Mouse (Mus musculus) layer of hippocampus, postnatal 10 days (tissue): Measurements from ENCODE around the gene Ppm1k. TPM values are rescaled to one million over a fixed set of nuclear protein-coding genes. Genes with fewer than 3 reads are reported as not detected.
"Not testable (repeated sequence)": the region's sequence is repeated elsewhere in the genome, so short reads cannot be mapped to it uniquely, and the experiment has no call there.

Experiments used
- DNase-seq, 2 experiments: peaks; one replicate each; pipeline ENCODE4 v3.0.0; 2021; ENCODE audit warnings: low spot score in 2 of 2
- total RNA-seq, 2 experiments: library from RNA; stranded (reverse); gene quantifications; 2 replicates each; pipeline ENCODE4 v1.2.3; 2021

Gene Ppm1k
- total RNA-seq, 2 experiments from 2014 or later, result 27.4 to 29.8 TPM

GRCm38 (mm10) chr6:57533410-57533809 is 1.9 kb downstream of the Ppm1k start:
- DNase-seq, result no peak

- no peak for DNase-seq
These were observed 3.2 kb downstream of the Ppm1k start for GRCm38 (mm10) chr6:57532022-57532421.

- DNase-seq, result no peak
These were observed 3.8 kb downstream of the Ppm1k start for GRCm38 (mm10) chr6:57531441-57531840.

GRCm38 (mm10) chr6:57531011-57531410 is 4.3 kb downstream of the Ppm1k start:
- no peak for DNase-seq

- DNase-seq, result no peak
These were observed 5.9 kb downstream of the Ppm1k start for GRCm38 (mm10) chr6:57529336-57529845.

- no peak for DNase-seq
These were observed 8.3 kb downstream of the Ppm1k start for GRCm38 (mm10) chr6:57526933-57527332.

GRCm38 (mm10) chr6:57524742-57525141 is 10.5 kb downstream of the Ppm1k start:
- DNase-seq, result peak; percentile 16 to 20

- no peak for DNase-seq
These were observed 14.3 kb downstream of the Ppm1k start for GRCm38 (mm10) chr6:57520749-57521652.

GRCm38 (mm10) chr6:57514035-57514374 is 21.3 kb downstream of the Ppm1k start:
- DNase-seq, result no peak

DNA sequence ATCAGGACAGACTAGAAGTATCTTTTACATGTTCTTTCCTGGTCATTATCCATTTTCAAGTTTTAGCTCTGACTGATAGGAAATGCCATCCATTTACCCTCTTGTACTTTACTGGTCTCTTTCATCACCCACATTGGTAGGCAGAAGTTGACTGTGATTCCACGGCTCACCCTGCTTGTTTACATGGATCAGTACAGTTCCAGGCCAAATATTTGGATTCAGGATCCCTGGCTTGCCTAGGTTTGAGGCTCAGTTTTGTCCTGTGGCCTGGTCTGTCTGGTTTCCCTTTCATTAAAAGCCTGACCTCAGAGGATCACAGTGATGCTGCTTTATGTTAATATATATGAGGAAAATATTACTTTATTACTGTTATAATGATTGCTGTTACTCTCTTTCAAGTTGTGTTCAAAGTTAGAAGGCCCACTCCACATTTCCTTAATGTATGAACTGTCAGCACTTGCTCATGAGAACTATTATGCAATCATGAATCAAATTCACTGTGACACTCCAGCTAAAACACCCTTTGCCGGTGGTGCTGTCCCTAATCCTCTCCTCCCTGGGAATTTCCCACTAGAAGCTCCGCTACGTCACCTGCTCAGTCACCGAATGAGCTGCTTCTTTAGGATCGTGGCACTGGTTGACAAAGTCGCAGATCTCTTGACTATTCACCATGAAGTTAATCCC is 21.8 kb downstream of the Ppm1k start:
- no peak for DNase-seq

- DNase-seq, result no peak
These were observed 23.4 kb downstream of the Ppm1k start for GRCm38 (mm10) chr6:57511899-57512298.

- DNase-seq, result no peak
These were observed 31.4 kb downstream of the Ppm1k start for GRCm38 (mm10) chr6:57503662-57504379.

DNA sequence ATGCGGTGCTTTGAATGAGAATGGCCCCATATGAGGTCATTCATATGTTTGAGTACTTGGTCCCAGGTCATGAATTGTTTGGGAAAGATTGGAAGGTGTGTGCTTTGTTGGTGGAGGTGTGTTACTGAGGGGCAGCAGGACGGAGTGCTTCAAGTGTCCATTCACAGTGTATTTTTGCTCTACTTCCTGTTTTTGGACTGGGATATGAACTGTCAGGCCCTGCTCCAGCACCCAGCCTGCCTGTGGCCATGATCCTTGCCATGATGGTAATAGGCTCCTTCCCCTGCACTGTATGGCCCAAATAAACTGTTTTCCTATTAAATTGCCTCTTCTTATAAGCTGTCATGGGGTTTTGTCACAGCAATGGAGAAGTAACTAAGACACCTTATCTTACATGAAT is 36.1 kb downstream of the Ppm1k start:
- no peak for DNase-seq

- not testable (repeated sequence) for DNase-seq
These were observed 67.1 kb downstream of the Ppm1k start for GRCm38 (mm10) chr6:57468161-57468560.

Other genes with a start within 250 kb of the Ppm1k start
- not detected for gene Vmn1r16, start 206.0 kb downstream of the Ppm1k start, total RNA-seq
- gene Vmn1r17, start 171.7 kb downstream of the Ppm1k start, total RNA-seq, result not detected
- under 1 TPM in 1 of 2 experiments, not detected in 1; 0.02 TPM for gene Vmn1r18, start 139.7 kb downstream of the Ppm1k start, total RNA-seq
- gene Vmn1r19, start 131.7 kb downstream of the Ppm1k start, total RNA-seq, result not detected
- not detected for gene Vmn1r20, start 106.5 kb downstream of the Ppm1k start, total RNA-seq
- 1 to 10 TPM; 2.9 to 3.2 TPM for gene Herc6, start 45.5 kb upstream of the Ppm1k start, total RNA-seq
- 1 to 10 TPM; 6.4 to 7.0 TPM for gene Pyurf, start 156.6 kb upstream of the Ppm1k start, total RNA-seq
- gene Lancl2, start 167.1 kb upstream of the Ppm1k start, total RNA-seq, result 100 to 1,000 TPM; 135 to 139 TPM